Mouse (Mus musculus) embryo, embryonic 9.5 days (tissue): Measurements from ENCODE around the gene Slc7a8.

Experiments used
- DNase-seq: peaks from one replicate; pipeline ENCODE4 v3.0.0-alpha.2; 2017; ENCODE audit errors: extremely low spot score

Slc7a8 gene

DNA sequence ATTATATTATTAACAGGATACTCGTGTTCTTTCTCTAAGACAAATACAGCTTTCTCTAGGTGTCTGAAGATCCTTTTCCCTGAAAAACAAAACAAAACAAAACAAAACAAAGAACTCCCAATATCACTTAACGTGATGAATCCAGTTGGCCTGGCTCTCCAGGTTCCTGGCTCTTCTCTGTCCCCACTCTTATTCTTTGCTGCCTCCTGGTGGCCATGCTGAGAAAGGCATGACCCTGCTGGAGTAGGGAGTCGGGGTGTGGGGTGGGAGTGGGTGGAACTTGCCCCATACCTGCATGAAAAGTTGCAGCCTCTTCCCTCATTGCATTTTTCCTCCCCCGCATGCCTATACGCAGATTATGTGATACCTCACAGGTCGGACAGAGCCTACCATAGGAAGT lies 80.4 kb downstream of the Slc7a8 start:
- peak; percentile 84 for DNase-seq

DNA sequence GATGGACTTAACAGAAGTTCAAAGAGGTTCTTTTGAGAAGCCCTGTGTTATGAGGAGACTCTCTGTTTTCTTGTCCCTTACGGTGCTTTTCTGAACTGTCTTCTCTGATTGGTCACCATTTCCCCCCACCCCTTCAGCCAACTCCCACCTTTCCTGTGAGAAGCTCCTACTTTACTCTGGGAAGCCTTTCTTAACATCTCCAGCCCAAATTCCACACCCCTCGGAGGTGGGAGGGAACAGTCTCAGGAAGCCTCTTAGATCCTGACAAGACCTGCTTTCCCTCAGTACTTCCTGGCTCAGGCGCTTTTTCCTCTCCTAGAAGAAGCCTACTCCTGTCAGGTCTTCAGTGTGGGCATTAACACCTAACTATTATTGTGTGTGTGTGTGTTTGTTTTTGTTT lies 82.2 kb downstream of the Slc7a8 start:
- DNase-seq, result no peak

DNA sequence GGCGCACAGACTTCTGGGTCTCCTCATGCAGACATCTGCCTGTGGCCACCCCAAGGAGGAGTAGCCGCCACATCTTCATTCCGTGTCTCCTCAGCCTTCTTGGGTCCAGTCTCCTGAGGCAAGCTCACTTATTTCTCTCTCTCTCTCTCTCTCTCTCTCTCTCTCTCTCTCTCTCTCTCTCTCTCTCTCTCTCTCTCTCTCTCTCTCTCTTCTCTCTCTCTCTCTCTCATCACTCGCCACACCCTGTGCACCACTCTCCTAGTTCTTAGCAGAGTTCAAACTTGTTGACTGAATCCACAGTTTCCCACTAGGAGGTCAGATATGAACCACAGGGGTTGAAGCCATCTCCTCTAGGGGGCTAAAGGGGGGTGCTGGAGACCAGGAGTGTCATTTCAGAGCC lies 83.0 kb downstream of the Slc7a8 start, which contains the start of gene Gm29776:
Gene Gm29776, minus strand, starts transcription at position 101 of the 400 bp plus-strand sequence.
- no peak for DNase-seq

DNA sequence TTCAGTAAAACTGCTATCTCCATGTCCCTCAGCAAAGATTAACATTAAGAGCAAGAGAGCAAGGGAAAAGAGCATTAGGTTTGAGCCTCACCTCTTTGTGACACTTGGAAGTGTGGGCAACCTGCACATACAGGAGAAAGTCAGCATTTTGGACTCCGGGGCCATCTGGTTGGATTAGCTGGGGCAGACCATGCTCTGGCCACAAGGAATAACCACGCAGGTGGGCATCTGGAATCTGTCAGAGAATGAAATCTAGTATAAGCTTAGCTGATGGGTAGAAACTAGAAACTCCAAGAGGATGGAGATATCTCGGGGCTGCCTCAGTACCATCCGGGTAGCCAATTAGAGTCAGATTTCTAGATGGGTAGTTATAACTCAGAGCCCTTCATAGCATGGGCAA lies 85.0 kb downstream of the Slc7a8 start:
- no peak for DNase-seq

DNA sequence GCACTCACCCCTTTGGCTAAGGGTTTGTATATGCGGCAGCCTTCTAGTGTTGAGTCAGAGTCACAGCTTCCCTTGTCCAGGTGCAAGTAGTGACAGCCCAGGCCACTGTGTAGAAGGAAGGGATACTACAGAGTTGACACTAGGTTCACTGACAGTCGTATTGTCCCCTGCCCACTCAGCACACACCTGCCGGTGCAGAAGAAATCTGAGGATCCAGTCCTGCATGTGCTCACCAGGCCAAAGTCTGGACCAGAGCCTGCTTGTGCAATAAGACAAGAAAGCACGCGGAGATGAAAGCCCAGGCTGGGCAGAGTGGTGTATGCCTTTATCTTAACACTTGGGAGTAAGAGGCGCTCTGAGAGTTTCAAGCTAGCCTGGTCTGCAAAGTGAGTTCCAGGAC lies 86.7 kb downstream of the Slc7a8 start:
- no peak for DNase-seq

DNA sequence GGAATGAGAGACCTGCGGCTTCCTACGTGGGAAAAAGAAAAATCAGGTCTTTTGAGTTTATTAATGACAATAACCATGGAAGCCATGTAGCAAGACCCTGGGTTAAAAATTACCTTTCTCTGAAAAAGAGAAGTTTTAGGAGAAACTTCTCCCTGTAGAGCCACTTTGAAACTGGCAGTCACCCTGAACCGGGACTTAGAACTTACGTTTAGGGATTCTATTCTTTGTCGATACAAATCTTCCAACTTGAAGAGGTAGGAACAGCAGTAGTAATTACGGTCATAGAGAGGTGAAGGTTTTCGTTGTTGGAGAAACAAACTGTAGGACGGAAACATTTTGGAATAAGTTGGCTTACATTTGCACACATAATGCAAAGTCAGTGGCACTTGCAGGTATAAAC lies 94.5 kb downstream of the Slc7a8 start:
- DNase-seq, result no peak

DNA sequence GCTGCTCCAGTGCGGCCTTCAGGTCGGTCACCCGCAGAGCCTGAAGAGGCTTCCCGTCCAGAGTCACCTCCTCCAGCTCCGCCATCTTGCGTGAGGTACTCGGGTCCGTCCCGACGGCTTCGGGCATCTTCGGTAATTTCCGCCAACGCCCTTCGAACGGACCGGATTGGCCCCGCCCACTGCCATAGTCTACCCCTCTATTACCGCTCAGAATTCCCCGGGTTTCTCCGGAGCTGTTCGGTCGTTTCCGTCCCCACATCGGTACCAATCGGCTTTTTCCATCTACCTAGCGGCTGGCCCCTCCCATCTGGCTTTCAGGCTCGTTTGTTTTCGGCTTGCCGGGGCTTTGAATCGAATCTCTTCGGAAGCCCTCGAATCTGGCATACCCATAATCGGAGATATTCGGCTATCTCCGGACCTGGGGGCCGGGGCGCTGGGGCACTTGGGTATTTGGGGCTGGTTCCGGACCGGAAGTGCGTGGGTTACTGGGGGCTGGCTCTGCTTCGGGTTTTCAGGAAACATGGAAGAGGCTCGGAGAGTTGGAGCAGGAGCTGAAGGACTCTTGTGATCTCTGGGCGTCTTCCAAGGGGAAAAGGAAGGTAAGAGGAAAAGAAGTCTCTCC lies 95.1 kb downstream of the Slc7a8 start, which contains the start of gene Acin1:
Gene Acin1, minus strand, starts transcription at position 410 of the 622 bp plus-strand sequence.
- DNase-seq, result peak; percentile 99

DNA sequence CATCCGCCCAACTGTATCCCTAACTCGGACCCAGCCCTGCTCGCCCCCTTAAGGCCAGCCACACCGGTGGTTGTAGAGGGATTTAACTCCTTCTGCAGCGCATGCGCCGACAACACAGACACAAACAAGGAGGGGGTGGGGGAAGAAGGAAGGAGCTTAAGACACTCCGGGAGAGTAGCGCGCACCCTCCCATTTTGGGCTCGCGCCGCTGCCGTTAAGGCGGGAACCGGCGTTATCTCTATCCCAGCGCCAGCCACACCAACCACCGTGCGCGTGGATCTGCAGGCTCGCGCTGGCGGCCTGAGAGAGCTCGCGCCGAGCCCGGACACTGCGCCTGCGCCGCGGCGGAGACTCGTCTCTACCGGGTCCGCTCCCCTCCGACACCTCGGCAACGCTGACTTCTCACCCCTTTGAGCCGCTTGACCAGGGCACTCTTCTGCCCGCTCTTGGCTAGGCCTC lies 95.7 kb downstream of the Slc7a8 start, which contains the start of gene 1700123O20Rik:
Gene 1700123O20Rik, plus strand, starts transcription at position 154 of the 459 bp plus-strand sequence.
- peak; percentile 87 for DNase-seq

DNA sequence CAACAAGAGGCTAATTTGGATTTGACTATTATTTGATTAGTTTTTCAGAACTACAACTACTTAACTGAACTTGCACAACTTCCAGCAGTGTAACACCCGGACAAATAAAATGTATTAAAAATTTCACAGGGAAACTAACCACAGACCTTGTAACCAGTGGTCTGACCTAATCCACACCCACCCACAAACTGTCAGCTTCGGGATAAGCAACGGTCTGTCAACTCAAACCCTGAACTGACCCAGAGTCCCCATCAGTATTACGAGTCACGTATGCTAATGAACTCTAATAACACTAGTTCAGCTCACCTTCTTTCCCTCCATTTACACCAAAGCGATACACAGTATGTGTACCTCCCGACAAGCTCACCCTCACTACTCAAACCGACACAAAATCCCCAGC lies 96.3 kb downstream of the Slc7a8 start:
- no peak for DNase-seq

DNA sequence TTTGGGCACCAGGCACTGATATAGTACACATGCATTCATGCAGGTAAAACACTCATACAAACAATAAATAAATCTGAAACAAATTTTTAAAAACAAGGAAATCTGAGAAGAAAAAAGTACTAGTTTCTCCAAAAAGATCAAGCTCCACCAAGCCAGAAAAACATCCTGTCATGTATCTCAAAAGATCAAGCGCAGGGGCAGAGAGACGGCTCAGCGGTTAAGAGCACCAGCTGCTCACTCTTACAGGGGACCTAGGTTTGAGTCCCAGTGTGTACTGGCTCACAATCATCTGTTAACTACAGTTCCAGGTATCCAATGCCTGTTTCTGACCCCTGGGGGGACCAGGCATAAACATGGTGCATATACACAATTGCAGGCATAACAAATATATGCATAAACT lies 99.3 kb downstream of the Slc7a8 start:
- DNase-seq, result no peak

DNA sequence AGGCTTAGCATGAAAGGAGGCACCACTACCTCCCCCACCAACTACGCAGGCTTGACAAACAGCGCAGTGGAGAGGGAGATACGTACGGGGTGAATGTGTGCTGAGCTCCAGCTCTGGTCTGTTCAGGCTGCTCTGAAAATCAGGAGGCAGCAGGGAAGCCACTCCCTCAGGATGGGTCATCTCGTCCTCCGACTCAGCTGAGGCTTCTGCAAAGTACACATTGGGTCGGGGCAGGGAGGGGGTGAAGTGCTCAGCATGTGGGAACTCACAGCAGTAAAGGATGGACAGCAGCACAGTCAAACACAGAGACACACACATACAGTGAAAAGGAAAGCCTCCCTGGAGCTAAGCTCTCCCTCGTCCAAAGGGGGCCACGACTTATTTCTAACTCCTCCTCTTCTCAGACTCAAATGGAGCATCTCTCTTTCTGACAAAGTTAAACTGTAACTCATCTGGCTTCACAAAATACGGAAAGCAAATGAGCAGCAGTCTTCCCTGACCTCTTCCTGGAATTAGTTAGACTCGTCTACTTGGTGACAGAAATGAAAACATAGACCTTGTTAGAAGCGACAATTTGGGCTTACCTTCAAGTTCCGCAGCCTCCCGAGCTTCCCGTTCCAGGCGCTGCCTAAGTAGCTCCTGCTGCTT lies 103.0 kb downstream of the Slc7a8 start:
- DNase-seq, result no peak

DNA sequence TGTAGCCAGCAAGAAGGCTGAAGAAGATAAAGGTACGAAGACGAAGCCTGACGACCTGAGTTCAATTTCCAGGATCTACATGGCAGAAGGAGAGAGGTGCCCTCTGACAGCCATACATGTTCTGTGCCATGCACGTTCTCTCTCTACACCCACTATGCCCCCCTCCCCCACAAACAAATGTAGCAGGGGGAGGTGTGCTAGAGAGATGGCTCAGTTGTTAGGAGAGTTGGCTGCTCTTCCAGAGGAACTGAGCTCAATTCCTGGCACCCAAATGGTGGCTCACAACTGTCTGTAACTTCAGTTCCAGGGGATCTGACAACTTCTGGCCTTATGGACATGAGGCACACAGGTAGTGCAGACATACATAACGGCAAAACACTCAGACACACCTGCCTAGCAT lies 105.5 kb downstream of the Slc7a8 start:
- DNase-seq, result no peak

DNA sequence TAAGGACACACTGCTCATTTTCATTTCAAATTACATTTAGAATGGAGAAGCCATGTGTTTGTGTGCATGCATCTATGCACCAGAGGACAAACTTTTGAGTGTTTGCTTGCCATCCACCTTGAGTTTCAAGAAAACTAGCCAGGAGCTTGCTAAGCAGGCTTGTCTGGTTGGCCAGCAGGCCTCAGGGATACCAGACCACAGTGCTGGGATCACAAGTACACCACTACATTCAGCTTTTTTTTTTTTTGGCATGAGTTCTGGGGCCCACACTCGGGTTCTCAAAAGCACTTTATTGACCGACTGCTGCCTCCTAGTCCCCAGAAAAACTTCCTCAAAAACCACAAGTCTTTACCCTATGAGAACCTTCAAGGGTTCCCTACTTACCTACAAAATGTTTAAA lies 107.4 kb downstream of the Slc7a8 start:
- DNase-seq, result no peak
